Mouse (Mus musculus) cortical plate, adult 2 months (tissue): Measurements from ENCODE around the gene Nos1. TPM values are rescaled to one million over a fixed set of nuclear protein-coding genes. Genes with fewer than 3 reads are reported as not detected.

Source experiments
- H3K27ac ChIP-seq: fragments of 200-500 bp; 2 replicates; pipeline ENCODE4 v1.5.1; 2012; ENCODE audit warnings: low read length, control low read depth, inconsistent platforms; ENCODE audit not compliant: insufficient read depth
- H3K4me1 ChIP-seq: fragments of 200-500 bp; 2 replicates; pipeline ENCODE4 v1.6.1; 2011; ENCODE audit warnings: low read length; ENCODE audit not compliant: control insufficient read depth, insufficient read depth
- H3K4me3 ChIP-seq: fragments of 200-500 bp; 2 replicates; pipeline ENCODE4 v1.5.1; 2011; ENCODE audit warnings: mild to moderate bottlenecking, low read length, control low read depth; ENCODE audit not compliant: insufficient read depth
- CTCF ChIP-seq: fragments of 200-500 bp; IDR thresholded peaks from 2 replicates; pipeline ENCODE4 v1.5.1; 2011; ENCODE audit warnings: mild to moderate bottlenecking, control low read depth, low read length; ENCODE audit not compliant: insufficient read depth; ENCODE audit errors: extremely low read depth
- POLR2A ChIP-seq: fragments of 200-500 bp; IDR thresholded peaks from 2 replicates; pipeline ENCODE4 v1.6.1; 2011; ENCODE audit warnings: mild to moderate bottlenecking, low read length, control low read depth; ENCODE audit not compliant: insufficient read depth; ENCODE audit errors: extremely low read depth
- polyA plus RNA-seq: library from polyadenylated mRNA; depleted of rRNA; stranded (reverse); fragments of >200 nt; gene quantifications from 2 replicates; pipeline ENCODE4 v1.2.3, GENCODE M21; 2012

Gene Nos1
- polyA plus RNA-seq, 1 experiment, result 8.8 TPM

- no peak overlapping the region for H3K4me3 ChIP-seq
- no peak for TF ChIP-seq CTCF
- TF ChIP-seq POLR2A, result no peak
- H3K4me1 ChIP-seq, result no peaks in the 10 kb centered on the region
- no peak overlapping the region for H3K27ac ChIP-seq
Measured at GRCm38 (mm10) chr5:117909524-117909923, 128.7 kb downstream of the Nos1 start.

GRCm38 (mm10) chr5:117916349-117916748 is 135.5 kb downstream of the Nos1 start:
- Histone ChIP-seq H3K4me3 (no peak overlapping the region), H3K4me1 (peaks cover 4% of the 10 kb centered on the region; the same call in 1 of the 2 replicates), H3K27ac (no peak overlapping the region)
- TF ChIP-seq CTCF, result no peak
- no peak for TF ChIP-seq POLR2A

DNA sequence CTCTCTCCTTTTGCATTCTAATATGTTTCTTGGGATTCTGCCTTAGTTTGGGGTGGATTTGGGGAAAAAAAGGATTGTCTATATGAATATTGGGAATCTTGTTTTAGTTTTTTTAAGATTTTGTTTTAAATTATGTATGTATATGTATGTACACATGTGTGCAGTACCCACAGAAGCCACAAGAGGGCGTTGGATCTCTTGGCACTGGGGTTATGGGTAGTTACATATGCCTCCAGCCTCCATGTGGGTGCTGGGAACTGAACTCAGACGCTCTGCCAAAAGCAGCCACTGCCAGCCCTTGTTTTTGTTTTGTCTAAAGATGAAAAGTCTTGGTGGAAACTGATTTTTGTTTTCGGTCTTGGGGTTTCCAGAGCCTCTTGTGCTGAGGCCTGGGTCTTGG is 136.1 kb downstream of the Nos1 start:
- H3K27ac ChIP-seq, result no peak overlapping the region
- peaks cover 4% of the 10 kb centered on the region; the same call in 1 of the 2 replicates for H3K4me1 ChIP-seq
- 0 out of 2 replicates have a peak, but pooled peaks have one; percentile 18 for TF ChIP-seq CTCF
- TF ChIP-seq POLR2A, result no peak
- H3K4me3 ChIP-seq, result no peak overlapping the region

- H3K27ac ChIP-seq, result no peak overlapping the region
- no peaks in the 10 kb centered on the region for H3K4me1 ChIP-seq
- H3K4me3 ChIP-seq, result no peak overlapping the region
- TF ChIP-seq POLR2A (no peak), CTCF (no peak)
Measured at GRCm38 (mm10) chr5:117921786-117922528, 141.1 kb downstream of the Nos1 start.

DNA sequence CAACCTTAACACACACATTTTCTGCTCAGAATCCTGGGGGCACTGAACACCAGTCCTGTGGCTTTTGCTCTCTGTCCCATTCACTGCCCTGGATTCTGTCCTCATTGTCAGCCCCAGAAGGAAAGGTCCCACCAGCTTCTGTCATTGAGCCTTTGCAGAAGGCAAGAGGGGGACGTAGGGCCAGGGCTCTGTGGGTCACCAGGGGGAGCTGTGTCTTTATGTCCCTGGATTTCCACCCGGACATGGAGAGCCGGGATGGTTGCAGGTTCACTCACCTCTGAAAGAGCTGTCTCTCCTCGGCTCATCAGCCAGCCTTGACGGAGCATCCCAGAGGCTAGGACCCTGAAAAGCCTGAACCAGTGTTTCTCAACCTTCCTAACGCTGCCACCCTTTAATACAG is 142.9 kb downstream of the Nos1 start:
- Histone ChIP-seq H3K4me3 (no peak overlapping the region), H3K4me1 (no peaks in the 10 kb centered on the region), H3K27ac (no peak overlapping the region)
- TF ChIP-seq CTCF, result no peak
- TF ChIP-seq POLR2A, result no peak

GRCm38 (mm10) chr5:117928553-117928952 is 147.7 kb downstream of the Nos1 start:
- no peak for TF ChIP-seq CTCF
- no peak for TF ChIP-seq POLR2A
- H3K4me3 ChIP-seq, result no peak overlapping the region
- no peaks in the 10 kb centered on the region for H3K4me1 ChIP-seq
- no peak overlapping the region for H3K27ac ChIP-seq

GRCm38 (mm10) chr5:117932222-117932621 is 151.4 kb downstream of the Nos1 start:
- Histone ChIP-seq H3K4me1 (no peaks in the 10 kb centered on the region), H3K27ac (no peak overlapping the region), H3K4me3 (no peak overlapping the region)
- TF ChIP-seq POLR2A, result no peak
- no peak for TF ChIP-seq CTCF

- Histone ChIP-seq H3K27ac (no peak overlapping the region), H3K4me1 (no peaks in the 10 kb centered on the region), H3K4me3 (no peak overlapping the region)
- TF ChIP-seq CTCF (peak; percentile 72), POLR2A (no peak)
Measured at GRCm38 (mm10) chr5:117932862-117933261, 152.0 kb downstream of the Nos1 start.

- Histone ChIP-seq H3K27ac (no peak overlapping the region), H3K4me1 (no peaks in the 10 kb centered on the region), H3K4me3 (no peak overlapping the region)
- TF ChIP-seq POLR2A, result no peak
- no peak for TF ChIP-seq CTCF
Measured at GRCm38 (mm10) chr5:117936346-117936745, 155.5 kb downstream of the Nos1 start.

DNA sequence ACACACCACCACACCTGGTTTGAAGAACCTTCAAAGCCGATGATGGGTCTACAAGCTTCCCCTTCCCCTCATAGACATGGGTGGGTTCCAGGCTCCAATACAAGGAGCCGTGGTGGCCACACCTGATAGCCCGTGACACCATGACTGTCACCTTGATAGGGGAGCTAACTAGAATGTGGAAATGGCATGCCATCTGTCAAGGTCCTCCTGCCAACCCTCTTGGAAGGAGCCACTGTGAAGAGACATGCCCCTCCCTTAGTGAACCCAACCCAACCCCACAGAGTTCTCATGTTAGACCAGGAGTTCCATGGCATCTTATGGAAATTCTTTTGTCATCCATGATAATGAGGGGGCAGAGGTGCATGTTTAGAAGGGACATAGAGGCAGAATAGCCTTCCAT is 156.4 kb downstream of the Nos1 start:
- no peak for TF ChIP-seq CTCF
- no peak for TF ChIP-seq POLR2A
- Histone ChIP-seq H3K27ac (no peak overlapping the region), H3K4me1 (no peaks in the 10 kb centered on the region), H3K4me3 (no peak overlapping the region)
